Mouse (Mus musculus) kidney, embryonic 14.5 days (tissue): ENCODE data around the gene Fcrla. TPM values are rescaled to one million over a fixed set of nuclear protein-coding genes. Genes with fewer than 3 reads are reported as not detected.
"Not testable (repeated sequence)": the region's sequence is repeated elsewhere in the genome, so short reads cannot be mapped to it uniquely, and the experiment has no call there.

Experiments
- ATAC-seq: fragments of 200-750 bp; cut with Nextera tagmentation; 2 replicates; pipeline ENCODE4 v1.8.0; 2017; ENCODE audit warnings: moderate number of reproducible peaks, mild to moderate bottlenecking, moderate TSS enrichment, moderate library complexity; ENCODE audit not compliant: low FRiP score, low TSS enrichment
- H3K27ac ChIP-seq: fragments of 300-500 bp; sonication (generic); 2 replicates; pipeline ENCODE4 v1.5.1; 2014; ENCODE audit warnings: low read depth, mild to moderate bottlenecking, low read length, moderate library complexity, mixed read lengths
- H3K27me3 ChIP-seq: fragments of 300-500 bp; sonication (generic); 2 replicates; pipeline ENCODE4 v1.6.1; 2014; ENCODE audit warnings: mild to moderate bottlenecking, low read length; ENCODE audit not compliant: control insufficient read depth, insufficient read depth
- H3K36me3 ChIP-seq: fragments of 300-500 bp; sonication (generic); 2 replicates; pipeline ENCODE4 v1.6.1; 2014; ENCODE audit warnings: low read length, mixed read lengths; ENCODE audit not compliant: control insufficient read depth, insufficient read depth
- H3K4me1 ChIP-seq: fragments of 300-500 bp; sonication (generic); 2 replicates; pipeline ENCODE4 v1.6.1; 2014; ENCODE audit warnings: low read length, mixed read lengths; ENCODE audit not compliant: control insufficient read depth, insufficient read depth
- H3K4me2 ChIP-seq: fragments of 300-500 bp; sonication (generic); replicated peaks from 2 replicates; pipeline ENCODE4 v1.6.1; 2014; ENCODE audit warnings: low read depth, mild to moderate bottlenecking, low read length
- H3K4me3 ChIP-seq: fragments of 300-500 bp; sonication (generic); 2 replicates; pipeline ENCODE4 v1.5.1; 2014; ENCODE audit warnings: mild to moderate bottlenecking, low read length
- H3K9ac ChIP-seq: fragments of 300-500 bp; sonication (generic); 2 replicates; pipeline ENCODE4 v1.6.1; 2014; ENCODE audit warnings: low read depth, mild to moderate bottlenecking, low read length, moderate library complexity
- H3K9me3 ChIP-seq: fragments of 300-500 bp; sonication (generic); 2 replicates; pipeline ENCODE4 v1.6.1; 2016; ENCODE audit warnings: low read length; ENCODE audit not compliant: control insufficient read depth
- WGBS: fragments of 180-500 bp; shearing (Covaris S2); extraction: QIAGEN DNeasy Blood & Tissue Kit; methylation state at CpG from one replicate; pipeline ENCODE4 v1.1.7; 2014; 5-methylcytosine and 5-hydroxymethylcytosine counted together
- polyA plus RNA-seq: library from polyadenylated mRNA; unstranded; fragments of >200 nt; fragmentation: Nextera tagmentation; extraction: Ambion mirVana; gene quantifications from 2 replicates; pipeline ENCODE4 v1.2.1, GENCODE M21; 2014

The Fcrla gene
- not detected in 2 replicates for polyA plus RNA-seq

- Histone ChIP-seq H3K9ac (no peak within 1 kb of the TSS), H3K4me3 (no peak within 1 kb of the TSS), H3K4me1 (no peaks in the 10 kb centered on the region), H3K27me3 (no peaks in the 10 kb centered on the region), H3K4me2 (no peak within 1 kb of the TSS), H3K36me3 (no peaks in the 10 kb centered on the region), H3K27ac (no peak within 1 kb of the TSS), H3K9me3 (no peaks in the 10 kb centered on the region)
- 85% methylated on average over 3 of the region's 3 CpGs for WGBS
- ATAC-seq, result no peak
Measured at GRCm38 (mm10) chr1:170927378-170927777, at the start of gene Fcrla. Gene Fcrla, minus strand, starts transcription at chr1:170927583.

- H3K4me2 ChIP-seq, result no peak within 1 kb of the TSS
- H3K9me3 ChIP-seq, result no peaks in the 10 kb centered on the region
- H3K36me3 ChIP-seq, result no peaks in the 10 kb centered on the region
- no peak within 1 kb of the TSS for H3K9ac ChIP-seq
- H3K4me1 ChIP-seq, result no peaks in the 10 kb centered on the region
- H3K4me3 ChIP-seq, result no peak within 1 kb of the TSS
- no peak for ATAC-seq
- H3K27me3 ChIP-seq, result no peaks in the 10 kb centered on the region
- H3K27ac ChIP-seq, result no peak within 1 kb of the TSS
- 92% methylated on average over 5 of the region's 5 CpGs for WGBS
Measured at GRCm38 (mm10) chr1:170976447-170976846, 49.1 kb upstream of the Fcrla start, which contains the start of gene Fcgr2b. Gene Fcgr2b, minus strand, starts transcription at chr1:170976547.

GRCm38 (mm10) chr1:170975751-170976161, 48.4 kb upstream of the Fcrla start:
- Histone ChIP-seq H3K9me3 (no peaks in the 10 kb centered on the region), H3K9ac (no peak overlapping the region), H3K27me3 (no peaks in the 10 kb centered on the region), H3K4me2 (no peak overlapping the region), H3K27ac (no peak overlapping the region), H3K36me3 (no peaks in the 10 kb centered on the region), H3K4me1 (no peaks in the 10 kb centered on the region), H3K4me3 (no peak overlapping the region)
- 56% methylated on average over 7 of the region's 7 CpGs for WGBS
- 0 out of 2 replicates have a peak, but pooled peaks have one; percentile 43 for ATAC-seq

- 76% methylated on average over 2 of the region's 2 CpGs for WGBS
- not testable (repeated sequence) for H3K27ac ChIP-seq
Measured at GRCm38 (mm10) chr1:170975350-170975749, 48.0 kb upstream of the Fcrla start.

GRCm38 (mm10) chr1:170974736-170975135, 47.4 kb upstream of the Fcrla start:
- no peaks in the 10 kb centered on the region for H3K36me3 ChIP-seq
- 93% methylated on average over 2 of the region's 2 CpGs for WGBS
- H3K4me2 ChIP-seq, result no peak overlapping the region
- H3K27me3 ChIP-seq, result no peaks in the 10 kb centered on the region
- H3K9ac ChIP-seq, result no peak overlapping the region
- no peaks in the 10 kb centered on the region for H3K4me1 ChIP-seq
- ATAC-seq, result no peak
- H3K4me3 ChIP-seq, result no peak overlapping the region
- H3K9me3 ChIP-seq, result no peaks in the 10 kb centered on the region
- no peak overlapping the region for H3K27ac ChIP-seq

More at GRCm38 (mm10) chr1:170975350-170975749, 48.0 kb upstream of the Fcrla start:
- H3K9ac ChIP-seq, H3K27me3 ChIP-seq, H3K4me3 ChIP-seq, ATAC-seq, H3K4me2 ChIP-seq, H3K9me3 ChIP-seq, H3K36me3 ChIP-seq, H3K4me1 ChIP-seq: not testable (repeated sequence)

- no peak overlapping the region for H3K27ac ChIP-seq
- no peaks in the 10 kb centered on the region for H3K36me3 ChIP-seq
- ATAC-seq, result no peak
- H3K9ac ChIP-seq, result no peak overlapping the region
- no peaks in the 10 kb centered on the region for H3K9me3 ChIP-seq
- H3K4me3 ChIP-seq, result no peak overlapping the region
- no peak overlapping the region for H3K4me2 ChIP-seq
- no peaks in the 10 kb centered on the region for H3K27me3 ChIP-seq
- 82% methylated on average over 8 of the region's 8 CpGs for WGBS
- no peaks in the 10 kb centered on the region for H3K4me1 ChIP-seq
Measured at GRCm38 (mm10) chr1:170974171-170974570, 46.8 kb upstream of the Fcrla start.

- no peak overlapping the region for H3K4me3 ChIP-seq
- H3K27me3 ChIP-seq, result no peaks in the 10 kb centered on the region
- no peak overlapping the region for H3K27ac ChIP-seq
- no peak for ATAC-seq
- 83% methylated on average over 4 of the region's 4 CpGs for WGBS
- H3K9ac ChIP-seq, result no peak overlapping the region
- H3K36me3 ChIP-seq, result no peaks in the 10 kb centered on the region
- no peak overlapping the region for H3K4me2 ChIP-seq
- H3K4me1 ChIP-seq, result no peaks in the 10 kb centered on the region
- H3K9me3 ChIP-seq, result no peaks in the 10 kb centered on the region
Measured at GRCm38 (mm10) chr1:170972936-170973335, 45.6 kb upstream of the Fcrla start.

GRCm38 (mm10) chr1:170972494-170972893, 45.1 kb upstream of the Fcrla start:
- ATAC-seq, result no peak
- H3K27ac ChIP-seq, result no peak overlapping the region
- H3K4me1 ChIP-seq, result no peaks in the 10 kb centered on the region
- no peak overlapping the region for H3K4me3 ChIP-seq
- no peaks in the 10 kb centered on the region for H3K9me3 ChIP-seq
- WGBS, result 83% methylated on average over 6 of the region's 6 CpGs
- H3K4me2 ChIP-seq, result no peak overlapping the region
- no peaks in the 10 kb centered on the region for H3K36me3 ChIP-seq
- no peak overlapping the region for H3K9ac ChIP-seq
- no peaks in the 10 kb centered on the region for H3K27me3 ChIP-seq

- Histone ChIP-seq H3K27me3 (no peaks in the 10 kb centered on the region), H3K36me3 (no peaks in the 10 kb centered on the region), H3K4me1 (no peaks in the 10 kb centered on the region), H3K9me3 (no peaks in the 10 kb centered on the region), H3K9ac (no peak overlapping the region), H3K27ac (no peak overlapping the region), H3K4me2 (no peak overlapping the region), H3K4me3 (no peak overlapping the region)
- no peak for ATAC-seq
- WGBS, result 83% methylated on average over 1 of the region's 1 CpGs
Measured at GRCm38 (mm10) chr1:170968576-170968975, 41.2 kb upstream of the Fcrla start.
